Mouse (Mus musculus) forebrain, postnatal 0 days (tissue): Measurements from ENCODE around the gene Nphp1. TPM values are rescaled to one million over a fixed set of nuclear protein-coding genes. Genes with fewer than 3 reads are reported as not detected.

Experiments
- ATAC-seq: fragments of 200-750 bp; cut with Nextera tagmentation; 2 replicates; pipeline ENCODE4 v1.8.0; 2017; ENCODE audit warnings: mild to moderate bottlenecking, moderate library complexity
- DNase-seq: peaks from one replicate; pipeline ENCODE4 v3.0.0-alpha.2; 2015
- H3K27ac ChIP-seq: fragments of 300-500 bp; sonication (generic); 2 replicates; pipeline ENCODE4 v1.5.1; 2014; ENCODE audit warnings: low read depth, mild to moderate bottlenecking, antibody characterized with exemption, low read length, moderate library complexity, mixed read lengths
- H3K27me3 ChIP-seq: fragments of 300-500 bp; sonication (generic); 2 replicates; pipeline ENCODE4 v1.6.1; 2014; ENCODE audit warnings: mild to moderate bottlenecking, low read length, mixed read lengths; ENCODE audit not compliant: insufficient read depth
- H3K36me3 ChIP-seq: fragments of 300-500 bp; sonication (generic); 2 replicates; pipeline ENCODE4 v1.6.1; 2014; ENCODE audit warnings: mild to moderate bottlenecking, moderate library complexity; ENCODE audit not compliant: insufficient read depth
- H3K4me1 ChIP-seq: fragments of 300-500 bp; sonication (generic); 2 replicates; pipeline ENCODE4 v1.6.1; 2014; ENCODE audit warnings: antibody characterized with exemption; ENCODE audit not compliant: insufficient read depth
- H3K4me2 ChIP-seq: fragments of 300-500 bp; sonication (generic); 2 replicates; pipeline ENCODE4 v1.6.1; 2014; ENCODE audit warnings: low read depth, mild to moderate bottlenecking, moderate library complexity
- H3K4me3 ChIP-seq: fragments of 300-500 bp; sonication (generic); 2 replicates; pipeline ENCODE4 v1.5.1; 2014; ENCODE audit warnings: low read depth, low read length, mixed read lengths
- H3K9ac ChIP-seq: fragments of 300-500 bp; sonication (generic); 2 replicates; pipeline ENCODE4 v1.6.1; 2014; ENCODE audit warnings: mild to moderate bottlenecking
- H3K9me3 ChIP-seq: fragments of 300-500 bp; sonication (generic); 2 replicates; pipeline ENCODE4 v1.6.1; 2016; ENCODE audit warnings: low read length
- CTCF ChIP-seq: sonication (generic); IDR thresholded peaks from 2 replicates; pipeline ENCODE4 v1.5.1; 2016; ENCODE audit warnings: antibody characterized with exemption, control low read depth, low read depth
- WGBS: fragments of 180-500 bp; shearing (Covaris S2); extraction: QIAGEN DNeasy Blood & Tissue Kit; methylation state at CpG from one replicate; pipeline ENCODE4 v1.1.7; 2014; 5-methylcytosine and 5-hydroxymethylcytosine counted together
- polyA plus RNA-seq: library from polyadenylated mRNA; unstranded; fragments of >200 nt; fragmentation: Nextera tagmentation; extraction: Ambion mirVana; gene quantifications from 2 replicates; pipeline ENCODE4 v1.2.1, GENCODE M21; 2015
- total RNA-seq: library from RNA; depleted of rRNA; stranded (reverse); fragments of >200 nt; gene quantifications from 2 replicates; pipeline ENCODE4 v1.2.3, GENCODE M21; 2014; rRNA removed

Nphp1 gene
- total RNA-seq, result 12.7 and 14.7 TPM in 2 replicates
- 17.6 and 19.9 TPM in 2 replicates for polyA plus RNA-seq

DNA sequence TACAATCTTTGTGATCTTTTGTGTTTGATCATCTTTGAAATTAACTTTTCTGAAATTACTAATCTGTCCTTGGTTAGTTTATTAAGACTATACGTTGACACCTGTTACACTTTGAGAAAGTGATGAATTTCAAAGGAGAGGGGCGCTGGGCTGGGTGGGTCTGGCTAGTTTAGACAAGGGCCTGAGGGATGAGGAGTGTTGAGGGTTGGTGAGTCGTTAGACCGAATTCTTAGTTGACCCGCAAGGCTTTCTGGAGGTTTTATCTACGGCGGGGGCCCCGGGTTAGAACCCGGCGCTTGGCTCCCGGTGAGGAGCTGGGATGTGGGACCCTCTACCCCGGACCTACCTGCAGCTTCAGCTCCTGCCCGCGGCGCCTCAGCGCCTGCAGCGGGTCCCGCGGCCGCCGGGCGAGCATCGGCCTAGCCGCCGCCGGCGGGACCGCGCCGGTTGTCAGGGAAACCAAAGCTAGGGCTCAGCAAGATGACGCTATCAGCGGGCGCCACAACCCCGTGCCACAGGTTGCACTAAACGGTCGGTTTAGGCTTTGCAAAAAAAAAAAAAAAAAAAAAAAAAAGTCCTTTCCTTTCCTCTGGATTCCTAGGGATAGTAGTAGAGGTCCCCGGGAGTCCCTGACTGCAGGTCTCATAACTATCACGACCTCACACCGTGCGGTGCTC, at the start of gene Nphp1:
Nphp1 (minus strand) TSS at position 458 of the 677 bp plus-strand sequence.
- whole genome bisulfite sequencing, result under 1% methylated on average over 40 of the region's 40 CpGs
- Histone ChIP-seq H3K9ac (peak within 1 kb of the TSS; percentile 63), H3K27me3 (no peaks in the 10 kb centered on the region), H3K4me3 (peak within 1 kb of the TSS; percentile 64), H3K9me3 (no peaks in the 10 kb centered on the region), H3K27ac (peak within 1 kb of the TSS; percentile 2; the same call in 1 of the 2 replicates), H3K4me2 (peak within 1 kb of the TSS; percentile 76), H3K36me3 (no peaks in the 10 kb centered on the region), H3K4me1 (peaks cover 11% of the 10 kb centered on the region; the same call in 1 of the 2 replicates)
- TF ChIP-seq CTCF, result no peak
- DNase-seq, result peak; percentile 90
- ATAC-seq, result peak; percentile 82

DNA sequence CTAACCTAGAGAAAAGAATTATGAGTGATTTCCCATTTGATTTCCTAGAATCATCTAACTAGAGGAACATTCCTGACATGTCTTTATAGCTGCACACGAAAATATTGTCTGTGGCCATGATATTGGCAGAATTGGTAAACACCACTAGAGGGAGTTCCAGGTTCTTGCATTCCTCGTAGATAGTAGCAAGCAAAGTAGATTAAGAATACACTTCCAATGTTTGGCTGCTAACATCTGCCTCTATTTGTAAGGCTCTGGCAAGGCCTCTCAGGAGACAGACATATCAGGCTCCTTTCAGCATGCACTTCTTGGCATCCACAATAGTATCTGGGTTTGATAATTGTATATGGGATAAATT, 44.1 kb upstream of the Nphp1 start:
- no peak for ATAC-seq
- no peaks in the 10 kb centered on the region for H3K27me3 ChIP-seq
- H3K4me2 ChIP-seq, result no peak overlapping the region
- no peak overlapping the region for H3K4me3 ChIP-seq
- no peaks in the 10 kb centered on the region for H3K4me1 ChIP-seq
- H3K27ac ChIP-seq, result no peak overlapping the region
- H3K9me3 ChIP-seq, result no peaks in the 10 kb centered on the region
- DNase-seq, result peak; percentile 36
- WGBS, result 19% methylated on average over 2 of the region's 2 CpGs
- H3K36me3 ChIP-seq, result no peaks in the 10 kb centered on the region
- H3K9ac ChIP-seq, result no peak overlapping the region
- peak; percentile 61 for TF ChIP-seq CTCF

DNA sequence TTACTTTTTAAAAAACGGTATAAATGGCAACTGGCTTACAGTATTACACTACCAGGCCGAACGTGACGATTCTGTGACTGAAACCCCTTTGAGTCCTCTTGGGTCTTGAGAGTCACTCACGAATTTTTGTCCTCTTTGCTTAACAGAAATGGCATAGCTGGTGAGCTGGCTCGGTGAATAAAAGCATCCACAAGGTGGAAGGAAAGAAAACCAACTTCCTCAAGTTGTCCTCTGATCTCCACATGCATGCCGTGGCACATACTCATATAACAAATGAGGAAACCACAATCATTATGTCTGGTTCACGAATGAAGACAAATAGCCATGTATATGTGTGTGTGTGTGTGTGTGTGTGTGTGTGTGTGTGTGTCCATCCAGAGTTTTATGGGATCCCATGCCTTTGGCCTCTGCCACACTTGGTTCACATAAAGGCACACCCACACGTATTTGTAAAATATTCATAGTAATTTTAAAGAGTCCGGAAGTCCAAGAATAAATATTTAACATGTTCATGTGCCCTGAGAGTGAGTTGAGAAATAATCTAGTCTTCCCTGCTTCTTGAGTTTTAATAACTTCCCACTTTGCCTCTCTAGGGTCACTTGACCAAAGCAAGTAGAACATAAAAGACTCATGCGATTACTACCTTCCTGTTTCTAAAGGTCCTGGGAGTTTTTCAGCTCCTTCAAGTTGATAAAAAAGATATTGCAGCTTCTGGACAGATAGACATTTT, 43.6 kb upstream of the Nphp1 start:
- H3K9ac ChIP-seq, result peak overlapping the region; percentile 46; the same call in 1 of the 2 replicates
- H3K9me3 ChIP-seq, result no peaks in the 10 kb centered on the region
- 36% methylated on average over 11 of the region's 11 CpGs for WGBS
- H3K4me2 ChIP-seq, result peak overlapping the region; percentile 90
- H3K4me3 ChIP-seq, result peak overlapping the region; percentile 56
- no peaks in the 10 kb centered on the region for H3K36me3 ChIP-seq
- DNase-seq, result no peak
- H3K27me3 ChIP-seq, result no peaks in the 10 kb centered on the region
- no peak for TF ChIP-seq CTCF
- ATAC-seq, result peak; percentile 67; the same call in 1 of the 2 replicates
- no peak overlapping the region for H3K27ac ChIP-seq
- no peaks in the 10 kb centered on the region for H3K4me1 ChIP-seq

DNA sequence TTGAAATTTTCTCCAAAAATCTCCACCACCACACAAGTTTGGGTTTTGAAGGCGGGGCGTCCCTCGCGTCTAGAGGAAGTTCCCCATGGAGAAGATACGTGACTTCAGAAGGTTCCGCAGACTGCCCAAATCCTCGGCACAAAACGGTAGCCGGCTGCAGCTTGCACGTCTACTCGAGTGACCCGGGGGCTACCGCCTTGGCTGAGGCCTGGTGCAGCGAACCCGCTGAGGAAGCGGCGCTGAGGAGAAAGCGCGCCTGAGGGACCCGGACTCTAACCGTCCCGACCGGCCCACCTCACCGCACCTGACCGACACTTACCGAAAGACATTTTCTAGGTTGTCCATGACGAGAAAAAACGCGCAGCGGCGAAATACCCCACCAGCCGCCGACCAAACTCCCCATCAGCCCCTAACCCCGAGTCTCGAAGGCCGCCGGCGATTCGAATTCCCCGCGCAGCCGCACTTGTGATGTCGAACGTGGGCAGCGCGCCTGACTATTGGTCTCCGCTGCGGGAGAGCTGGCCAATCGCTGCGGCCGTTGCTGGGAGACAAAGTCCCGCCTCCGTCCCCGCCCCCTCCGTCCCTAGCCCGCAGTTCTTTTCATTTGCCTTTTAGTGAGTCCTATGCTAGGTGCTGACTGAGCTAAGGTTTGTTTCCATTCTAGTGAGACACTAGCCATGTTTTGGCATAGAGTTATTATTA, 42.9 kb upstream of the Nphp1 start, which contains the start of gene Bub1:
Bub1 (minus strand) TSS at position 465 of the 702 bp plus-strand sequence.
- Histone ChIP-seq H3K4me1 (no peaks in the 10 kb centered on the region), H3K36me3 (no peaks in the 10 kb centered on the region), H3K4me3 (peak within 1 kb of the TSS; percentile 56), H3K9ac (peak within 1 kb of the TSS; percentile 46; the same call in 1 of the 2 replicates), H3K9me3 (no peaks in the 10 kb centered on the region), H3K4me2 (peak within 1 kb of the TSS; percentile 90), H3K27me3 (no peaks in the 10 kb centered on the region), H3K27ac (no peak within 1 kb of the TSS)
- peak; percentile 100 for ATAC-seq
- peak; percentile 97 for DNase-seq
- 1% methylated on average over 56 of the region's 56 CpGs for WGBS
- no peak for TF ChIP-seq CTCF

DNA sequence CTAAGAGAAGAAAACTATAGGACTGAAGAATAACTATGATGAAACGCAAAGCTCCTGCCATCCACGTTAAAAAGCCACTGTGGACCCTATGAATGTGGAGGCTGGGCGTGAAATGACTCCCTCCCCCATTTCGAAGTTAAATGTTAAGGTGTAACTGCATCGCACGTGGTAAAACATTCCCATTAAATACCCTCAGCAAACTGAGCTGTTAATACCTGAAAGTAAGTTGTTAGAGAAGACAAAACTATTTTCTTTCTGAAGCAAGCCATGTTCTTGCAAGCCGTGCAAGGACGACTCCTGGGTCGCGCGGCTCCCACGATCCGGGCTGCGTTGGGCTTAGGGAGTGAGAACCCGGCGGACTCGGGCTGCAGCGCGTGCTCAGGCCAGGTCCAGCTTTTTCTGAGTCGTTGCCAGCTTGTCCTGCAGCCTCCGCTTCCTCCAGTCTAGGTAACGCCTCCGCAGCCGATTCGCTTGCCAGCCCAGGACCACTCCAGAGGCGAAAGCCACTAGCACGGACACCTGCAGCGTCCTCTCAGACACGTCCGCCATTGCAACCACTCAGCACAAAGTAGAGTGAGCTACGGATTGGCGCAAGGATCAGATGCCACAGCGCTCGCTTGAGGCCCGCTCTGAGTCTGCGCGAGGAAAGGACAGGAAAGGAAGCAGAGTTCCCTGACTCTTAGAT, 3.4 kb upstream of the Nphp1 start, which contains the start of gene Mtln:
Mtln (minus strand) TSS at position 570 of the 685 bp plus-strand sequence.
- Histone ChIP-seq H3K4me2 (peak within 1 kb of the TSS; percentile 64), H3K9ac (peak within 1 kb of the TSS; percentile 57), H3K27me3 (no peaks in the 10 kb centered on the region), H3K27ac (peak within 1 kb of the TSS; percentile 68), H3K9me3 (no peaks in the 10 kb centered on the region), H3K4me3 (peak within 1 kb of the TSS; percentile 49), H3K4me1 (peaks cover 11% of the 10 kb centered on the region; the same call in 1 of the 2 replicates), H3K36me3 (no peaks in the 10 kb centered on the region)
- no peak for TF ChIP-seq CTCF
- DNase-seq, result peak; percentile 93
- WGBS, result 3% methylated on average over 37 of the region's 37 CpGs
- ATAC-seq, result peak; percentile 97

DNA sequence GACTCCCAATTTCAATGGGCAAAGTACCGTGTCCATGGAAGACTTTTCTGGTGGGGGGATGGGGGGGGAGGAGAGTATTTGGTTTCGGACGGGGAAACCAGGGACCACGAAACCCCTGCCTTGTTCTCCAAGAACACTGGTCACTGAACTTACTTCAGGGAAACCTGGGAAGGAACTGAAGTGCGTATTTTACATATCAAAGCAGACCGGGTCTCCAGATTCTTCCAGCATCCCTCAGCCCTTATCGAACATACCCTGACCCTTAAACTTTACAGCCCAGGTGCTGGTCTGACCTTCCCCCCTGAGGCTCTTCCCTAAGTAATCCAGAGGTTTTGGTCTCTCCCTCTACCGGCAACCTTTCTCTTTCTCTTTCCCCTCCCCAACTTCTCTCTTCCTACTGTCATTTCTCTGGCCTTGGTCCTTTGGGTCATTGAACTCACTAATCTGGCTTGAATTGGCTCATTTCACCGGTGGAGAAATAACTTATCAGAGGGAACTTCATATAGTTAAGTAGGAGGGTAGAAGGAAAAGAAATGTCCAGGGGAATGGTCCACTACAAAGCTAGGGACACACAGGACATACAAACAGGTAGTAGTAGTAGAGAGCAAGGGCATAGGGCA, 1.1 kb upstream of the Nphp1 start:
- no peaks in the 10 kb centered on the region for H3K27me3 ChIP-seq
- H3K4me3 ChIP-seq, result peak overlapping the region; percentile 64
- no peak for ATAC-seq
- peaks cover 11% of the 10 kb centered on the region; the same call in 1 of the 2 replicates for H3K4me1 ChIP-seq
- no peaks in the 10 kb centered on the region for H3K36me3 ChIP-seq
- DNase-seq, result no peak
- no peaks in the 10 kb centered on the region for H3K9me3 ChIP-seq
- H3K27ac ChIP-seq, result no peak overlapping the region
- TF ChIP-seq CTCF, result no peak
- no peak overlapping the region for H3K9ac ChIP-seq
- peak overlapping the region; percentile 76 for H3K4me2 ChIP-seq
- WGBS, result 18% methylated on average over 9 of the region's 9 CpGs
